Mouse (Mus musculus): ENCODE measurements around the gene Gm37419. TPM values are rescaled to one million over a fixed set of nuclear protein-coding genes. Genes with fewer than 3 reads are reported as not detected.

The Gm37419 gene
- polyA plus RNA-seq, 1 experiment from 2014 or later = not detected

DNA sequence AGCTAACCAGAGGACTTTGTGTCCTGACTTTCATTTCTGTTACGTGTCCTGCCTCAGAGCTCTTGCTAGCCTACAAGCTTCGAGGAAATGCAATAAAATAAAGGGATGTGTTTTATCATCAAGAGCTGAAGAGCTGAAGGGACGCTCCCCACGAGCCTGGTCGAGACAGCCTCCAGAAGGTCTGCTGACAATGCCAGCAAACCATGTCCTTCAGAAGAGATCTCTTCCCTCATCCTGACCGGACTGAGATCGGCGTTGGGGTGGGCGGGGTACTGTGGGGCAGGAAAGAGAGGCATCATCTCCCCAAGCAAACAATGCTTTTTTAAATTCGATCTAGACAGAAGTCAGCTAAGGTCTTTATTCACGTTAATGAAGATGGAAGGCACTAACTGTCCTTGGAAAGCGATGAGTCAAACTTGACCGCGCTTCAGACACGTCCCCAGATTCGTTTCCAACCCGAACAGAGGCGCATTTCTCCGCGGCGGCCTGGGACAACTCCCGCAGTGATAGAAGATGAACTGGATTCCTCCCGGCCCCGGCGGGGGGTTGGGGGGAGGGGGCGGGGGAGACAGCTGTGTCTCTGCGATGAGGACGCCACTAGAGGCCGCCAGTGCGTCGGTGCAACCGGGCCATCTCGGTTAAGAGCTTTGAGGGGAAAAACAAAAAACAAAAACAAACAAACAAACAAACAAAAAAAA, 5.2 kb upstream of the Gm37419 start:
- Histone ChIP-seq H3K9me3 (replicated peaks; ENCODE audit: control insufficient read depth, low read length) (no peaks in the 10 kb centered on the region), H3K27me3 (ENCODE audit: control insufficient read depth, insufficient read depth, low read length) (peaks cover 6% of the 10 kb centered on the region; the same call in 1 of the 2 replicates), H3K27ac (ENCODE audit: low read length) (peak overlapping the region; percentile 69), H3K36me3 (ENCODE audit: control insufficient read depth, insufficient read depth) (no peaks in the 10 kb centered on the region), H3K4me1 (ENCODE audit: control insufficient read depth, insufficient read depth, low read length) (peaks cover 34% of the 10 kb centered on the region), H3K4me3 (ENCODE audit: low read length) (peak overlapping the region; percentile 62), H3K9ac (ENCODE audit: low read length) (peak overlapping the region; percentile 72), H3K4me2 (ENCODE audit: low read depth, low read length) (peak overlapping the region; percentile 98)
- no peak for ATAC-seq (replicated peaks; ENCODE audit: extremely low read depth, insufficient read depth, low FRiP score)
- under 1% methylated on average over 32 of the region's 33 CpGs for WGBS

GRCm38 (mm10) chr16:23984183-23984582, 4.1 kb upstream of the Gm37419 start:
- H3K4me3 ChIP-seq (ENCODE audit: low read length) = peak overlapping the region; percentile 58
- H3K27me3 ChIP-seq (ENCODE audit: control insufficient read depth, insufficient read depth, low read length) = peaks cover 6% of the 10 kb centered on the region; the same call in 1 of the 2 replicates
- peak overlapping the region; percentile 98 for H3K4me2 ChIP-seq (ENCODE audit: low read depth, low read length)
- H3K9ac ChIP-seq (ENCODE audit: low read length) = peak overlapping the region; percentile 77
- no peaks in the 10 kb centered on the region for H3K9me3 ChIP-seq (replicated peaks; ENCODE audit: control insufficient read depth, low read length)
- ATAC-seq (replicated peaks; ENCODE audit: extremely low read depth, insufficient read depth, low FRiP score) = peak; percentile 24; the same call in 1 of the 2 replicates
- H3K36me3 ChIP-seq (ENCODE audit: control insufficient read depth, insufficient read depth) = no peaks in the 10 kb centered on the region
- no peak overlapping the region; the same call in 1 of the 2 replicates for H3K27ac ChIP-seq (ENCODE audit: low read length)
- WGBS = under 1% methylated on average over 22 of the region's 22 CpGs
- H3K4me1 ChIP-seq (ENCODE audit: control insufficient read depth, insufficient read depth, low read length) = peaks cover 34% of the 10 kb centered on the region

GRCm38 (mm10) chr16:23984760-23985466, 3.4 kb upstream of the Gm37419 start:
- Histone ChIP-seq H3K27ac (ENCODE audit: low read length) (peak overlapping the region; percentile 74), H3K9ac (ENCODE audit: low read length) (peak overlapping the region; percentile 77), H3K4me1 (ENCODE audit: control insufficient read depth, insufficient read depth, low read length) (peaks cover 37% of the 10 kb centered on the region), H3K36me3 (ENCODE audit: control insufficient read depth, insufficient read depth) (no peaks in the 10 kb centered on the region), H3K27me3 (ENCODE audit: control insufficient read depth, insufficient read depth, low read length) (peaks cover 6% of the 10 kb centered on the region; the same call in 1 of the 2 replicates), H3K4me3 (ENCODE audit: low read length) (peak overlapping the region; percentile 58), H3K4me2 (ENCODE audit: low read depth, low read length) (peak overlapping the region; percentile 98), H3K9me3 (replicated peaks; ENCODE audit: control insufficient read depth, low read length) (no peaks in the 10 kb centered on the region)
- peak; percentile 5; the same call in 1 of the 2 replicates for ATAC-seq (replicated peaks; ENCODE audit: extremely low read depth, insufficient read depth, low FRiP score)
- 0% methylated on average over 22 of the region's 22 CpGs for WGBS

DNA sequence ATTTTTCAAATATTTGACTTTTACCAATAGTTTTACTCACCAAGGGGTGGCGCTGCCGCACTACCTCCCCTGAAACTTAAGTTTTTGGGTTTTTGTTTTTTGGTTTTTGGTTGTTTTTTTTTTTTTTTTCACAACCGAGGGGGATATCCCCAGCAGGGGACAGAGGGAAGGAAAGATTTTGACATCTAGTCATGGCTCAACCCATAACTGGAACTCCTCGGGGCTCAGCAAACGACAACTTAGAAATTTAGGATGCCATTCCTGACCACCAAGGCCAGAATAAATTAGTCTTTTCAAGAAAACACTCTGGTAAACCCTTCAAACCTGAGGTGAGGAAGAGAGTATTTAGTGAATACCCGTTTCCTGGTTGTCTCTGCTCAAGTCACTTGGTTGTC, 2.8 kb upstream of the Gm37419 start:
- Histone ChIP-seq H3K4me2 (ENCODE audit: low read depth, low read length) (peak overlapping the region; percentile 98), H3K9me3 (replicated peaks; ENCODE audit: control insufficient read depth, low read length) (no peaks in the 10 kb centered on the region), H3K4me3 (ENCODE audit: low read length) (peak overlapping the region; percentile 58), H3K36me3 (ENCODE audit: control insufficient read depth, insufficient read depth) (no peaks in the 10 kb centered on the region), H3K4me1 (ENCODE audit: control insufficient read depth, insufficient read depth, low read length) (peaks cover 40% of the 10 kb centered on the region), H3K27ac (ENCODE audit: low read length) (peak overlapping the region; percentile 41; the same call in 1 of the 2 replicates), H3K9ac (ENCODE audit: low read length) (peak overlapping the region; percentile 77), H3K27me3 (ENCODE audit: control insufficient read depth, insufficient read depth, low read length) (peaks cover 1% of the 10 kb centered on the region; the same call in 1 of the 2 replicates)
- WGBS = 5% methylated on average over 6 of the region's 6 CpGs
- ATAC-seq (replicated peaks; ENCODE audit: extremely low read depth, insufficient read depth, low FRiP score) = no peak

- peak overlapping the region; percentile 91 for H3K4me3 ChIP-seq (ENCODE audit: low read length)
- H3K27ac ChIP-seq (ENCODE audit: low read length) = peak overlapping the region; percentile 96
- ATAC-seq (replicated peaks; ENCODE audit: extremely low read depth, insufficient read depth, low FRiP score) = no peak
- H3K9me3 ChIP-seq (replicated peaks; ENCODE audit: control insufficient read depth, low read length) = no peaks in the 10 kb centered on the region
- H3K9ac ChIP-seq (ENCODE audit: low read length) = peak overlapping the region; percentile 98
- peak overlapping the region; percentile 98 for H3K4me2 ChIP-seq (ENCODE audit: low read depth, low read length)
- H3K4me1 ChIP-seq (ENCODE audit: control insufficient read depth, insufficient read depth, low read length) = peaks cover 37% of the 10 kb centered on the region
- 12% methylated on average over 3 of the region's 3 CpGs for WGBS
- no peaks in the 10 kb centered on the region for H3K27me3 ChIP-seq (ENCODE audit: control insufficient read depth, insufficient read depth, low read length)
- H3K36me3 ChIP-seq (ENCODE audit: control insufficient read depth, insufficient read depth) = no peaks in the 10 kb centered on the region
Measured at GRCm38 (mm10) chr16:23986176-23986575, 2.1 kb upstream of the Gm37419 start.

DNA sequence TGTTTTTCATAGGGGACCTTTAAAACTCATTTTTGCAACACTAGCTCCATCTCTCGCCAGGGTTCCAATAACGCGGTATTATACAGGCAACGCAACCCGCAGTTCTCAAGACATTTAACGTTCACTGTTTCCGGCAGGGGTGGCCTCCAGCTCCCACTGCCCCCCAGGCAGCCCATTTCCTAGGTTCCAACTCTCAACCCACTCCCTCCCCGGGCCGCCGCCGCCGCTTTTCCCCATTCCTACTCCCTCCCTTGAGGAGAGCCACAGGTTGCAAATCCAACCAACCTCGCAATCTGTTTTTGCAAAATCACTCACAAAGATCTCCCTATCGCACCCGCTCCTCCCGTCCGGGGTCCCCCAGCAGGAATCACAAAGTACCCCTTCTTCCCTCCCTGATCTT, 1.4 kb upstream of the Gm37419 start:
- peak overlapping the region; percentile 98 for H3K4me2 ChIP-seq (ENCODE audit: low read depth, low read length)
- H3K27ac ChIP-seq (ENCODE audit: low read length) = peak overlapping the region; percentile 96
- ATAC-seq (replicated peaks; ENCODE audit: extremely low read depth, insufficient read depth, low FRiP score) = no peak
- no peaks in the 10 kb centered on the region for H3K9me3 ChIP-seq (replicated peaks; ENCODE audit: control insufficient read depth, low read length)
- H3K36me3 ChIP-seq (ENCODE audit: control insufficient read depth, insufficient read depth) = no peaks in the 10 kb centered on the region
- no peaks in the 10 kb centered on the region for H3K27me3 ChIP-seq (ENCODE audit: control insufficient read depth, insufficient read depth, low read length)
- H3K4me3 ChIP-seq (ENCODE audit: low read length) = peak overlapping the region; percentile 91
- peak overlapping the region; percentile 98 for H3K9ac ChIP-seq (ENCODE audit: low read length)
- WGBS = under 1% methylated on average over 17 of the region's 17 CpGs
- H3K4me1 ChIP-seq (ENCODE audit: control insufficient read depth, insufficient read depth, low read length) = peaks cover 37% of the 10 kb centered on the region

- Histone ChIP-seq H3K4me1 (ENCODE audit: control insufficient read depth, insufficient read depth, low read length) (peaks cover 34% of the 10 kb centered on the region), H3K27me3 (ENCODE audit: control insufficient read depth, insufficient read depth, low read length) (no peaks in the 10 kb centered on the region), H3K27ac (ENCODE audit: low read length) (peak overlapping the region; percentile 96), H3K4me2 (ENCODE audit: low read depth, low read length) (peak overlapping the region; percentile 98), H3K9me3 (replicated peaks; ENCODE audit: control insufficient read depth, low read length) (no peaks in the 10 kb centered on the region), H3K9ac (ENCODE audit: low read length) (peak overlapping the region; percentile 98), H3K36me3 (ENCODE audit: control insufficient read depth, insufficient read depth) (no peaks in the 10 kb centered on the region), H3K4me3 (ENCODE audit: low read length) (peak overlapping the region; percentile 91)
- ATAC-seq (replicated peaks; ENCODE audit: extremely low read depth, insufficient read depth, low FRiP score) = no peak
- under 1% methylated on average over 61 of the region's 64 CpGs for WGBS
Measured at GRCm38 (mm10) chr16:23987341-23988156, 733 bp upstream of the Gm37419 start.

- WGBS = under 1% methylated on average over 11 of the region's 13 CpGs
- no peaks in the 10 kb centered on the region for H3K36me3 ChIP-seq (ENCODE audit: control insufficient read depth, insufficient read depth)
- peak overlapping the region; percentile 96 for H3K27ac ChIP-seq (ENCODE audit: low read length)
- no peak for ATAC-seq (replicated peaks; ENCODE audit: extremely low read depth, insufficient read depth, low FRiP score)
- peak overlapping the region; percentile 91 for H3K4me3 ChIP-seq (ENCODE audit: low read length)
- H3K9ac ChIP-seq (ENCODE audit: low read length) = peak overlapping the region; percentile 98
- peaks cover 35% of the 10 kb centered on the region for H3K4me1 ChIP-seq (ENCODE audit: control insufficient read depth, insufficient read depth, low read length)
- no peaks in the 10 kb centered on the region for H3K27me3 ChIP-seq (ENCODE audit: control insufficient read depth, insufficient read depth, low read length)
- H3K4me2 ChIP-seq (ENCODE audit: low read depth, low read length) = peak overlapping the region; percentile 98
- H3K9me3 ChIP-seq (replicated peaks; ENCODE audit: control insufficient read depth, low read length) = no peaks in the 10 kb centered on the region
Measured at GRCm38 (mm10) chr16:23988157-23988465, 171 bp upstream of the Gm37419 start.

Measured in heart, embryonic 16.5 days (tissue).